Mouse (Mus musculus) heart, embryonic 12.5 days (tissue): ENCODE data around the gene Gm20388. TPM values are rescaled to one million over a fixed set of nuclear protein-coding genes. Genes with fewer than 3 reads are reported as not detected.
A peak's percentile ranks its signal among the peaks of the same experiment; 100 is the strongest.

ENCODE experiments used
- ATAC-seq: fragments of 200-750 bp; cut with Nextera tagmentation; 2 replicates; pipeline ENCODE4 v1.8.0; 2017; ENCODE audit warnings: moderate TSS enrichment, moderate library complexity; ENCODE audit not compliant: insufficient number of reproducible peaks, low FRiP score
- H3K27ac ChIP-seq: fragments of 300-500 bp; sonication (generic); 2 replicates; pipeline ENCODE4 v1.5.1; 2016; ENCODE audit warnings: mild to moderate bottlenecking, moderate library complexity; ENCODE audit not compliant: poor library complexity, severe bottlenecking
- H3K27me3 ChIP-seq: fragments of 300-500 bp; sonication (generic); replicated peaks from 2 replicates; pipeline ENCODE4 v1.6.1; 2016; ENCODE audit warnings: mild to moderate bottlenecking, moderate library complexity
- H3K36me3 ChIP-seq: fragments of 300-500 bp; sonication (generic); 2 replicates; pipeline ENCODE4 v1.6.1; 2016; ENCODE audit warnings: mild to moderate bottlenecking, moderate library complexity
- H3K4me1 ChIP-seq: fragments of 300-500 bp; sonication (generic); replicated peaks from 2 replicates; pipeline ENCODE4 v1.6.1; 2016; ENCODE audit warnings: mild to moderate bottlenecking
- H3K4me2 ChIP-seq: fragments of 300-500 bp; sonication (generic); 2 replicates; pipeline ENCODE4 v1.6.1; 2016; ENCODE audit warnings: mild to moderate bottlenecking, moderate library complexity
- H3K4me3 ChIP-seq: fragments of 300-500 bp; sonication (generic); 2 replicates; pipeline ENCODE4 v1.5.1; 2016; ENCODE audit warnings: mild to moderate bottlenecking
- H3K9ac ChIP-seq: fragments of 300-500 bp; sonication (generic); 2 replicates; pipeline ENCODE4 v1.6.1; 2016; ENCODE audit warnings: mild to moderate bottlenecking, moderate library complexity
- H3K9me3 ChIP-seq: fragments of 300-500 bp; sonication (generic); replicated peaks from 2 replicates; pipeline ENCODE4 v1.6.1; 2016; ENCODE audit warnings: mild to moderate bottlenecking, moderate library complexity
- WGBS: fragments of 180-500 bp; shearing (Covaris S2); methylation state at CpG from one replicate; pipeline ENCODE4 v1.1.7; 2016; 5-methylcytosine and 5-hydroxymethylcytosine counted together
- polyA plus RNA-seq: library from polyadenylated mRNA; unstranded; fragments of >200 nt; fragmentation: Nextera tagmentation; extraction: Ambion mirVana; gene quantifications from 2 replicates; pipeline ENCODE4 v1.2.1, GENCODE M21; 2016

The Gm20388 gene
- polyA plus RNA-seq, 1 experiment from 2014 or later, result not detected

GRCm38 (mm10) chr8:122431694-122432442 lies 2521.2 kb downstream of the Gm20388 start:
- Histone ChIP-seq H3K27me3 (no peaks in the 10 kb centered on the region), H3K4me1 (peaks cover 24% of the 10 kb centered on the region), H3K4me2 (peak overlapping the region; percentile 91), H3K9me3 (no peaks in the 10 kb centered on the region; the same call in 1 of the 2 replicates), H3K9ac (peak overlapping the region; percentile 84), H3K4me3 (peak overlapping the region; percentile 63), H3K36me3 (peaks cover 30% of the 10 kb centered on the region), H3K27ac (peak overlapping the region; percentile 59)
- WGBS, result 26% methylated on average over 18 of the region's 18 CpGs
- 0 out of 2 replicates have a peak, but pooled peaks have one; percentile 9 for ATAC-seq

- Histone ChIP-seq H3K27ac (peak within 1 kb of the TSS; percentile 59), H3K9me3 (no peaks in the 10 kb centered on the region; the same call in 1 of the 2 replicates), H3K36me3 (peaks cover 35% of the 10 kb centered on the region), H3K4me1 (peaks cover 26% of the 10 kb centered on the region), H3K4me2 (peak within 1 kb of the TSS; percentile 91), H3K27me3 (no peaks in the 10 kb centered on the region), H3K9ac (peak within 1 kb of the TSS; percentile 84), H3K4me3 (peak within 1 kb of the TSS; percentile 63)
- ATAC-seq, result peak; percentile 84
- WGBS, result 4% methylated on average over 45 of the region's 45 CpGs
These were observed 2522.0 kb downstream of the Gm20388 start, which contains the start of gene Cyba for GRCm38 (mm10) chr8:122432443-122433268. Gene Cyba, minus strand, starts transcription at chr8:122432930.

- Histone ChIP-seq H3K36me3 (peaks cover 37% of the 10 kb centered on the region), H3K4me1 (peaks cover 33% of the 10 kb centered on the region), H3K9ac (peak overlapping the region; percentile 84)
These were observed 2522.7 kb downstream of the Gm20388 start for GRCm38 (mm10) chr8:122433269-122433905.

GRCm38 (mm10) chr8:122435375-122435774 lies 2524.7 kb downstream of the Gm20388 start:
- Histone ChIP-seq H3K4me2 (no peak overlapping the region), H3K36me3 (peaks cover 54% of the 10 kb centered on the region), H3K27me3 (no peaks in the 10 kb centered on the region), H3K9me3 (no peaks in the 10 kb centered on the region; the same call in 1 of the 2 replicates), H3K9ac (no peak overlapping the region), H3K27ac (no peak overlapping the region), H3K4me1 (peaks cover 35% of the 10 kb centered on the region), H3K4me3 (no peak overlapping the region)
- no peak for ATAC-seq
- 84% methylated on average over 6 of the region's 6 CpGs for WGBS

More at GRCm38 (mm10) chr8:122433269-122433905, 2522.7 kb downstream of the Gm20388 start:
- H3K27ac ChIP-seq, result peak overlapping the region; percentile 59; the same call in 1 of the 2 replicates
- WGBS, result 64% methylated on average over 11 of the region's 11 CpGs
- H3K4me3 ChIP-seq, result no peak overlapping the region
- no peaks in the 10 kb centered on the region for H3K27me3 ChIP-seq
- peak overlapping the region; percentile 91 for H3K4me2 ChIP-seq
- H3K9me3 ChIP-seq, result no peaks in the 10 kb centered on the region; the same call in 1 of the 2 replicates
- ATAC-seq, result peak; percentile 20

GRCm38 (mm10) chr8:122436146-122436545 lies 2525.5 kb downstream of the Gm20388 start:
- no peak overlapping the region for H3K4me3 ChIP-seq
- no peak overlapping the region for H3K27ac ChIP-seq
- no peaks in the 10 kb centered on the region for H3K27me3 ChIP-seq
- no peaks in the 10 kb centered on the region; the same call in 1 of the 2 replicates for H3K9me3 ChIP-seq
- 90% methylated on average over 9 of the region's 9 CpGs for WGBS
- peaks cover 54% of the 10 kb centered on the region for H3K36me3 ChIP-seq
- no peak overlapping the region for H3K4me2 ChIP-seq
- H3K9ac ChIP-seq, result no peak overlapping the region
- no peak for ATAC-seq
- peaks cover 31% of the 10 kb centered on the region for H3K4me1 ChIP-seq

GRCm38 (mm10) chr8:122436586-122437125 lies 2526.0 kb downstream of the Gm20388 start:
- H3K4me1 ChIP-seq, result peaks cover 26% of the 10 kb centered on the region
- no peak overlapping the region for H3K9ac ChIP-seq
- H3K36me3 ChIP-seq, result peaks cover 54% of the 10 kb centered on the region
- ATAC-seq, result no peak
- H3K27me3 ChIP-seq, result no peaks in the 10 kb centered on the region
- no peak overlapping the region for H3K27ac ChIP-seq
- no peaks in the 10 kb centered on the region; the same call in 1 of the 2 replicates for H3K9me3 ChIP-seq
- 76% methylated on average over 20 of the region's 20 CpGs for WGBS
- no peak overlapping the region for H3K4me3 ChIP-seq
- H3K4me2 ChIP-seq, result no peak overlapping the region

GRCm38 (mm10) chr8:122437708-122438331 lies 2527.2 kb downstream of the Gm20388 start:
- Histone ChIP-seq H3K4me1 (peaks cover 23% of the 10 kb centered on the region), H3K9me3 (no peaks in the 10 kb centered on the region; the same call in 1 of the 2 replicates), H3K27ac (peak overlapping the region; percentile 56; the same call in 1 of the 2 replicates), H3K4me2 (peak overlapping the region; percentile 29; the same call in 1 of the 2 replicates), H3K36me3 (peaks cover 54% of the 10 kb centered on the region), H3K4me3 (no peak overlapping the region), H3K9ac (0 out of 2 replicates have a peak overlapping the region, but pooled peaks have one; percentile 30), H3K27me3 (no peaks in the 10 kb centered on the region)
- 84% methylated on average over 13 of the region's 13 CpGs for WGBS
- no peak for ATAC-seq

GRCm38 (mm10) chr8:122439336-122439735 lies 2528.7 kb downstream of the Gm20388 start:
- H3K9ac ChIP-seq, result no peak overlapping the region
- WGBS, result 90% methylated on average over 16 of the region's 16 CpGs
- H3K4me1 ChIP-seq, result peaks cover 19% of the 10 kb centered on the region
- no peaks in the 10 kb centered on the region; the same call in 1 of the 2 replicates for H3K9me3 ChIP-seq
- no peak for ATAC-seq
- H3K27me3 ChIP-seq, result no peaks in the 10 kb centered on the region
- peaks cover 49% of the 10 kb centered on the region for H3K36me3 ChIP-seq
- H3K4me2 ChIP-seq, result no peak overlapping the region
- H3K27ac ChIP-seq, result no peak overlapping the region
- H3K4me3 ChIP-seq, result no peak overlapping the region

GRCm38 (mm10) chr8:122441326-122441725 lies 2530.7 kb downstream of the Gm20388 start:
- Histone ChIP-seq H3K27ac (no peak overlapping the region), H3K4me1 (peaks cover 39% of the 10 kb centered on the region), H3K9ac (no peak overlapping the region), H3K36me3 (peaks cover 32% of the 10 kb centered on the region), H3K9me3 (no peaks in the 10 kb centered on the region), H3K4me3 (no peak overlapping the region), H3K4me2 (no peak overlapping the region), H3K27me3 (no peaks in the 10 kb centered on the region)
- WGBS, result 94% methylated on average over 1 of the region's 1 CpGs
- ATAC-seq, result no peak

- peak overlapping the region; percentile 65; the same call in 1 of the 2 replicates for H3K27ac ChIP-seq
- no peaks in the 10 kb centered on the region for H3K9me3 ChIP-seq
- H3K4me2 ChIP-seq, result peak overlapping the region; percentile 96
- H3K4me1 ChIP-seq, result peaks cover 39% of the 10 kb centered on the region
- H3K27me3 ChIP-seq, result no peaks in the 10 kb centered on the region
- H3K9ac ChIP-seq, result peak overlapping the region; percentile 88
- peak overlapping the region; percentile 72 for H3K4me3 ChIP-seq
- no peak for ATAC-seq
- peaks cover 22% of the 10 kb centered on the region for H3K36me3 ChIP-seq
- WGBS, result 31% methylated on average over 7 of the region's 7 CpGs
These were observed 2531.7 kb downstream of the Gm20388 start for GRCm38 (mm10) chr8:122442356-122442755.
